Mouse (Mus musculus) thymus, adult 18-20 months (tissue): Measurements from ENCODE around the gene Hp1bp3.
A peak's percentile ranks its signal among the peaks of the same experiment; 100 is the strongest.

ENCODE experiments used
- DNase-seq, 2 experiments: peaks; one replicate each; pipeline ENCODE4 v3.0.0; 2022; ENCODE audit warnings: mixed read lengths in 2 of 2

Gene Hp1bp3

GRCm38 (mm10) chr4:138223623-138224022 lies 7.5 kb downstream of the Hp1bp3 start:
- DNase-seq, result no peak

- DNase-seq, result no peak
Measured at GRCm38 (mm10) chr4:138246756-138247665, 30.9 kb downstream of the Hp1bp3 start.

GRCm38 (mm10) chr4:138250088-138250960 lies 34.2 kb downstream of the Hp1bp3 start, which contains the start of the genes Sh2d5 and Kif17:
Gene Sh2d5, plus strand, starts transcription at chr4:138250403.
Gene Kif17, plus strand, starts transcription at chr4:138250435.
- peak; percentile 77 to 85 for DNase-seq

GRCm38 (mm10) chr4:138251819-138252218 lies 35.7 kb downstream of the Hp1bp3 start:
- peak in 1 of 2 experiments; percentile 34 for DNase-seq

- DNase-seq, result no peak
Measured at GRCm38 (mm10) chr4:138252231-138252630, 36.1 kb downstream of the Hp1bp3 start.

GRCm38 (mm10) chr4:138257116-138257687 lies 41.1 kb downstream of the Hp1bp3 start:
- no peak for DNase-seq

GRCm38 (mm10) chr4:138258663-138259062 lies 42.6 kb downstream of the Hp1bp3 start:
- no peak for DNase-seq

GRCm38 (mm10) chr4:138259482-138259881 lies 43.4 kb downstream of the Hp1bp3 start:
- no peak for DNase-seq

- DNase-seq, result peak; percentile 66 to 73
Measured at GRCm38 (mm10) chr4:138261843-138262681, 46.0 kb downstream of the Hp1bp3 start.

GRCm38 (mm10) chr4:138267869-138268268 lies 51.8 kb downstream of the Hp1bp3 start:
- no peak for DNase-seq

- DNase-seq, result no peak
Measured at GRCm38 (mm10) chr4:138272011-138272997, 56.2 kb downstream of the Hp1bp3 start.

- no peak for DNase-seq
Measured at GRCm38 (mm10) chr4:138278346-138278745, 62.2 kb downstream of the Hp1bp3 start.

- peak; percentile 19 to 57 for DNase-seq
Measured at GRCm38 (mm10) chr4:138282834-138283233, 66.7 kb downstream of the Hp1bp3 start.

GRCm38 (mm10) chr4:138286411-138286810 lies 70.3 kb downstream of the Hp1bp3 start:
- DNase-seq, result no peak

GRCm38 (mm10) chr4:138288691-138289090 lies 72.6 kb downstream of the Hp1bp3 start:
- no peak for DNase-seq

GRCm38 (mm10) chr4:138292028-138292427 lies 75.9 kb downstream of the Hp1bp3 start:
- no peak for DNase-seq

- no peak for DNase-seq
Measured at GRCm38 (mm10) chr4:138293261-138293948, 77.3 kb downstream of the Hp1bp3 start.

- DNase-seq, result no peak
Measured at GRCm38 (mm10) chr4:138293949-138294550, 78.0 kb downstream of the Hp1bp3 start.
